Mouse (Mus musculus): ENCODE results near the gene Trpm1. TPM values are rescaled to one million over a fixed set of nuclear protein-coding genes. Genes with fewer than 3 reads are reported as not detected.

The Trpm1 gene
- total RNA-seq, 2 experiments from 2014 or later = not detected

DNA sequence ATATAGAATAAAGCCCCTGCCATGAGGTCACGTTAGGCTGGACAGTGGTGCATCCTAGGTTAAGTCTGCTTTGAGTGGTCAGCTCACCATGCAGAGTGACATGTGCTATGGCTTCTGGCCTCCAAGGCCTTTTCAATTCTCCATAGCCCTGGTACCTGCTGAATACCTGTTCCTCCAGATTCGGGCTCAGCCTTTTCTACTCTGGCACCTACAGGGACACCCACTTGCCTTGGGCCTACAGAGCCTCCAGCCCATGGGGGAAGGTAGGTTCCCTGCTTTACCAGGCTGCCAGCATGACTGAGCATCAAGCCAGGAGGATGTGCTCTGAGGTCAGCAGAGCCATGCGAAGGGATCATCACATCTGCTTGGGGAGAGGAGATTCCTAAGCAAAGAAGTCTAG lies 9.5 kb downstream of the Trpm1 start:
- DNase-seq (ENCODE audit: low spot score in 2 of 2) = no peak

DNA sequence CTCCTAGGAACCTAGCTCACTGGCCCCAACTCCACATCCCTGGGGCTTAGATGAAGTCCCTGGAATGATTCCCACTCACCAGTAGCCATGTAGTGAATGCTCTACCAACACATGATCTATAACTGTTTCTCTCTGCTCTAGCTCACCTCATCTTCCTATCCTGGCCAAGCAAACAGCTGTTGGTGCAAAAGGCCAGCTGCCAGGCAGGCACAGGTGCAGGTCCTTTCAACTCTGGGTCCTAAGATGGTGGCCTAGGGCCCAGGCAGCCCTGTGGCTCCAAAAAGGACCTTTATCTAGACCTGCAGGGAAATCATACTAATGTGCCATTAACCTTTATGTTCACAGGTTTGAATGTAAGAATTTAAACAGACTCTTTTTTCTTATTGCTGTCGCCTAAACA lies 10.3 kb downstream of the Trpm1 start:
- DNase-seq (ENCODE audit: low spot score in 2 of 2) = no peak

DNA sequence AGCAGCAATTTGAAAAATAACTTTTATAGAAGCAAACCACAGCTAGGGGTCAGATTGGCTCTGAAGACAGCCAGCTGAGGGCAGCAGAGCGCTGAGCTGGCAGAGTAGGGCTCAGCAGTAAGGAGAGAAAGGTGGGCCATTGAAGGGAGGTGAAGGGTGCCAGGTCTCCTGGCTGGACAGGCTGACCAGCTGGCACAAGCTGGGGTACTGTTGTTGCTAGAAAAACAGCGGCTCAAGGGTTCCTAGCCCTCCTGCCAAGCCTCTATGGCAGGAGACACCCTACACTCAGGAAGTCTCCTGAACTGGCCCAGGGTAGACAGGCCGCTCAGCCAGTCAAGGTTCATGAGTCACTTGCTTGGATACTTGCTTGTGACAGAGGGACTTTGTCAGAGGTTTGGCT lies 11.4 kb downstream of the Trpm1 start:
- peak in 1 of 2 experiments; percentile 69 for DNase-seq (ENCODE audit: low spot score in 2 of 2)

DNA sequence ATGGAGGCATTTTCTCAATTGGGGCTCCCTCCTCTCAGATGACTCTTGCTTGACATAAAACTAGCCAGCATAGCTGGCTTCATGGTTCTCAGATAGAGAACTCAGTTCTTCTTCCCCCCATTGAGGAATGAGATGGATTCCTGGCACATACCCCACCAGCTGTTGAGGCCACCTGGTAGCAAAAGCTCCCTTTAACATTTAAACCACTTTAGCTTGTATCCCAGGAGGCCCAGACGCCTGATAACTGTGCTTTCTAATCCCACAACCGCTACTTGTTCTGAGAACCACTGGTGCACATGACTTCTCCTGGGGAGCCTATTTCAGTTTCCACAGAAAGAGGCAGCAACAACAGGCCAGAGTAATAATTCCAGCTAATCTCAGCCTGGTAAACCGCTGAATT lies 12.4 kb downstream of the Trpm1 start:
- DNase-seq (ENCODE audit: low spot score in 2 of 2) = no peak

DNA sequence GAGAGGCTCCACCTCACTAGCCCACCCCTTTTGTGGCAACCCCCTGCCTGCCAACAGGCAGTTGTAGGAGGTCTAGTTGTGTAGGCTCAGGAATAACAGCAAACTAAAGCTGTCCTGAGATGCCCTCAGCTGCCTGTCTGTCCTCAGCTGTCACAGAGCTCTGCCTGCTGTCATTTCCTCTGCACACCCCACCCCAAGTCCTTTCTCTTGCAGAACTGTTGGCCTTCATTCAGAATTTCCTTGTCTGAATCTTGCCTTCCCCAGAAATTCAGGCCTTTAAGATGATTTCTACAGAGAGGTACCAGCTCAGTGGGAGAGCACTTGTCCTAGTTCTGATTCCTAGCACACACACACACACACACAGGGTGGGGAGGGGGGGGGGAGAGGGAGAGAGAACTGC lies 13.1 kb downstream of the Trpm1 start:
- no peak for DNase-seq (ENCODE audit: low spot score in 2 of 2)

DNA sequence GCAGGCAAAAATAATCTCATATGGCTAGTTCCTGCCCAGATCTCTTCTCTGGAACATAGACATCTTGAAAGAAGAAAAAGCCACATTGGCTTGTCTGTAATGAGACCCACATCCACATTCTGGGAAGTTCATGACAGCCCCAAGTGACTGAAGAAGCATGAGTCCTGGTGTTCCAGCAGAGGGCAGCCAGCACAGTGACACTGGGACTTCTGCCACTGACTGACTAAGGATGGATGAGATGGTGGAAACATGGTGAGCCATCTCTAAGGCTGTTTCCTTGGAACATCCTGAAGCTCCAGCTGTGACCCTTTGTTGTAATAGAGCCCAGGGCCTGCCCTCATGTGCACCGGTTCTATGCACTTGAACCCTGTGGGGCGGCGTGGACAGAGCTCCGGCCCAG lies 25.7 kb downstream of the Trpm1 start:
- DNase-seq (ENCODE audit: low spot score in 2 of 2) = no peak

DNA sequence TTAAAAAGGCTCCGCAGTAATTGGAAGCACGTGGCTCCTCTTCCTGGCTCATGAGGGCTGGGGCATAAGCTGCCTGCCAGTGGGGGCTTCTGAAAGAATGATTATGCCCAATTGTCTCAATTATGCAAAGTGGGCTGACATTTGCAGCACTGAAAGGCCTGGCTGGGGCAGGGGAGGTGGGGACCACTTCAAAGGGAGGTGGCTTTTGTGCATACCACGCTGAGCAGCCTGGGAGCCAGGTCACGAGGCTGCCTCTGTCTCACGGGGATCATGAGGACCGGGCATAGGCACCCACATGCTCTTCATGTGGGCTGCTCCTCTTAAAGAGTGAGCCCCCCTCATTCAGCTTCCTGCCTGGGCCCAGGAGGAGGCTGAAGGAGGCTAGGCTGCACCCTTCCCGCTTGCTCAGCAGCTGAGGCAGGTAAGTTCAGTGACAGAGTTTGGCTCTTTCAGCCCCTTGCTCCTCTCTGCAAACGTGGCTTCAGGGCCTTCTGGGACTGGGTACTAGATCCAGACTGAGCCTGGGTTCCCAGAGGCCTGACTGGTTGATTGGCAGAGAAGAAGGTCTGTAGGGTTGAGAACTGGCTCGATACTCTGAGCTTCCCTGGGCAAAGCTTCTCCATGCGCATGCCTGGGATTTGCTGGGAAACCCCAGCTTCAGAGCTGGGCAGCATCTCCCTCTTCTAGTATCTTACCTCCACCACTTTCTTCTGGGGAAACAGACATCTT lies 31.7 kb downstream of the Trpm1 start:
- DNase-seq (ENCODE audit: low spot score in 2 of 2) = no peak

DNA sequence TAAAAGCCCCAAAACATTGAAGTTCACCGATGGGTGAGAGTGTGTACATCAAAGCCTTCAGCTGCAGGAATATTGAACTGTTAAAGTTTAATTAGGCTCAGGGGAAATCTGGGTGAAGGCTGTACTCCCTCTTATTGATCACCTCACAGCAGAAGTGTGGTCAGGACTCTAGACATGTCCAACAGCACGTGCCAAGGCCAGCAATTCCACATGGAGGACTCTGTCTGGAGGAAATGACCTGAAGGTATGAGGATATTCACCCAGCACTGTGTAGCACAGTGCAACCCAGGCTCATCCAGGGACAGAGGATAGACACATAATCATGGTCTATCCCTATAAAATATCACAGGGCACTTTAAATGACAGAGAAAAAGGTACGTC lies 32.3 kb downstream of the Trpm1 start:
- no peak for DNase-seq (ENCODE audit: low spot score in 2 of 2)

DNA sequence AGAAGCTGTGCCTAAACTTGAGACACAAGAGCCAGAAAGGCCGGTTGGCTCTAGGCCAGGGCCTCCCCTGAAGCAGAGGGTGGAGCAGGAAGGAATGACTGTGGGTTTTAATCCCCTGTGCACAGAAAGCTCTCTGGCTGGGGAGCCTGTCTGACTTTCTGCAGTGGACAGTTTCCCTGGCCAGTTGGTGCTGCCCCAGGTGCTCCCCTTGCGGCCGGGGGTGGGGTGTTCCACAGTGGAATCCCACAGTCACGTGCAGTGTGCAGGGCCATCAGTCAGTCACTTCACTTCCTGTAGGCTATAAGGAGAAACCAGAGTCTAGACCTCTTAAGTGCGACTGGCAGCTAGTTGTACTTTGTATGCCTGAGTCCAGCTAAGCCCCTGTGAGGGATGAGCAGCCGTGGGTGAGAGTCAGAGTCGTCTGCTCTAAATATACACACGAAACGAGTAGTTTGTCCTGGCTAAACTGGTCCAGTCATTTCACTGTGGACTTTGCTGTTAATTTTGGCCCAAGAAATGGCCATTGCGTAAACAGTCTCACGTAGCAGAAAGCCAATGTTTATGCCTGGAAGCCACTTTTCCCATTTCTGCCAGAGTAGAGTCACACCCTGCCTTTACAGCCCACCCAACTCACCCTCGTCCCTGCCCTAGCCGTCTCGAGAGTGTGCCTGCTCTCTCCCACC lies 38.8 kb downstream of the Trpm1 start:
- DNase-seq (ENCODE audit: low spot score in 2 of 2) = no peak

DNA sequence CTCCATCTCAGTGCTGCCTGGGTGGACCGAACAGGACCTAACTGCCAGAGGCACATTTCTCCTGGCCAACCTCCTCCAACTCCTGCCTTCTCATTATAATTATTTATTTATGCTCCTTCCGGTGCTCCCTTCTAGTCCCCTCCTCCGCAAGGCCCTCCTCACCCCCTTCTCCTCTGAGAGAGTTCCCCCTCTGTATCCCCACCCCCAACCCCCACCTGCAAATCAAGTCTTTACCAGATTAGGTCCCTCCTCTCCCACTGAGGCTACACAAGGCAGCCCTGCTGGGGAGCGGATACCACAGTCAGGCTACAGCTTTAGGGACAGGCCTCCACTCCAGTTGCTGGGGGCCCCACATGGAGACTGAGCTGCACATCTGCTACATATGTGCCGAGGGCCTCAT lies 39.8 kb downstream of the Trpm1 start:
- DNase-seq (ENCODE audit: low spot score in 2 of 2) = no peak

DNA sequence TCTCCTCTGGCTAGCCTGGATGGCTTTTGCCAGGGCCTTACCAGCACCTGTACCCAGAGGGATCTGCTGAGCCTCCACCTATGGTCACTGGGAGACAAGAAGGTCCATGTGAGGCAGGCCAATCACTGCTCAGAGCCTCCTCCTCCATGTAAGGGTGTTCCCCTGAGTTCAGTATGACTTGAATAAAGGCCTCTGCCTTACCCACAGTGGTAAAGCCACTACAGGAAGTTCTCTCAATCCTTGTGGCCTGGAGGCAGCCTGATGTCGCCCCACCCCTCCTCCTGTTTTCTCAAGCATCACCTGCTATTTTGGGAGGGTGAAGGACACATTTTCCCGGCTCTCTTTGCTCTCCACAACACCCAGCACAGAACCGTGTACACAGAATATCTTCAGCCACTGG lies 42.5 kb downstream of the Trpm1 start:
- DNase-seq (ENCODE audit: low spot score in 2 of 2) = no peak

DNA sequence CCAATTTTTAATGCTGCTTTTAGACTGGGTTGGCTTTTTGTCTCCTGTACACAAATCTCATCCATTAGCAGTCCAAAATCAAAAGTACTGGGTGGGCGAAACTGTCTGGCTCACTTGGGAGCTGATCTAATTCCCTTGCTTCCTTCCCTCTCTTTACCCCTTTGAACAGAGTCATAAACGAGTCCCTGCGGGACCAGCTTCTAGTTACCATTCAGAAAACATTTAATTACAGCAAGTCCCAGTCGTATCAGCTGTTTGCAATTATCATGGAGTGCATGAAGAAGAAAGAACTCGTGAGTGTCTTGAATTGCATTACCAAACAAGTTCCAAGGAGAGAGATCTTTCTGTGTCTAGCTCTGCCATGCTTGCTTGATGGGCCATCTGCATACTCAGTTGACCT lies 55.1 kb downstream of the Trpm1 start:
- peak in 1 of 2 experiments; percentile 14 for DNase-seq (ENCODE audit: low spot score in 2 of 2)

DNA sequence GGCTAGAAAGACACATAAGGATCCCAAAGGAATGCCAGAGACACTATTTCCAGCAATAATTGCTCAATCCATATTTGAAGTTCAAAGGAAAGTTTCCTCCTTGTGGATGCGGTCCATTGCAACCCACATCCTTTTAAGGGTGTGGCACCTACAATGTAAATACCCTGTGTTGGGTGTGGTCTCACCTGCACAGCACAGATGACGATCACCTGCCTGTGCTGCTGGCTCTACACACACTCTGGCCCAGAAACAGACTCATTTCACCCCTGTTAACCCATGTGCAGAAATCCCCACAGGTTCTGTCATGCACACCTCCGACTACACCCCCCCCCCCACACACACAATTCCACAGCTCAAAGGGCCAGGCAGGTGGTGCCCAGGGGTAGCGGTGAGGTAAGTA lies 59.2 kb downstream of the Trpm1 start:
- DNase-seq (ENCODE audit: low spot score in 2 of 2) = no peak

DNA sequence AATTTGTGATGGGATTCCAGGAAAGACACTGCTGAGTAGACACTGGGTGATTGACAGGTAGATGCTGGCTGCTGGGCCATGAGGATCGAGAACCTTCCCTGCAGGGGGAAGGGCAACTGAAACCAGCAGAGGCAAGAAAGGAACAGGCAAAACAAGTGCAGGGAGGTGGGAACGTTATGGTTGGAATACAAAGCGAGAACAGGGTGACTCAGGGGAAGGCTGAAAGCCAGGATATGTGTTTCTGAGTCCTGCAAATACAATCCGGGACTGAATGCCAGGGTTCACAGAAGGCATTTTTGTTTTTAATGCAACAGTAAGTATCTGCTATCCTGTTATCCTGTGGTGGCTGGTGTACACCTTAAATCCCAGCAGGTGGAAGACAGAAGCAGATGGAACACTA lies 60.4 kb downstream of the Trpm1 start:
- peak in 1 of 2 experiments; percentile 60 for DNase-seq (ENCODE audit: low spot score in 2 of 2)

DNA sequence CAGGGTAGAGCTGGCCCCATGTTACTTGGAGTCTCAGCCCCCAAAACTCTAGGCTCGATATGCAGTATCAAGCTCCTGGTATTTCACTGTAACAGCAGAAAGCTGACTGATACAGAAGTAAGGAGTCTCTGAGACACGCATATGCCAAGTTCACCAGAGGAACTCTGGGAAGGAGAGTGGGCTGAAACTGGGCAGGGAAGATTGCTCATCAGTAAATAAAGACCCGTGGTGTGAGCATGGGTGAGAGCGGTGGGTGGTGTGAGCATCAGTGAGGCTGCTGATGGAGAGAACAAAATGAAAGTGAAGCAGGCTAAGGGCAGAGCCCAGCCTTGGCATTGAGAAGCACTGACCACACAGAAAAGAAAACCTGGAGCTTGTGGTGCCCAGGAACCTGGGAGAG lies 62.0 kb downstream of the Trpm1 start:
- peak in 1 of 2 experiments; percentile 7 for DNase-seq (ENCODE audit: low spot score in 2 of 2)

DNA sequence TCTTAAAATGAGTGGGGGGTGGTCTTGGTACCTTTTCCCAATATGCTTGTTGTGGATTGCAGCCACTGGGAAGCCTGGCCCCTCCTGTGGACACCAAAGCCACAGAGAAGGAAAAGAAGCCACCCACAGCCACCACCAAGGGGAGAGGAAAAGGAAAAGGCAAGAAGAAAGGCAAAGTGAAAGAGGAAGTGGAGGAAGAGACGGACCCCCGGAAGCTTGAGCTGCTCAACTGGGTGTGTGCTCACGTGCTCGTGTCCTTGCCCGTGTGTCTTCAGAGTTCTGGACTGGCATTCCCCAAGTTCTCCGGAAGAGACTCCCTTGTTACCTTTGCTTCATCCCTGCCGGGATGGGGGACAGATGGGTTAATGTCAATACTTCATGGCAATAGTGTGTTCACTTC lies 63.8 kb downstream of the Trpm1 start:
- no peak for DNase-seq (ENCODE audit: low spot score in 2 of 2)

DNA sequence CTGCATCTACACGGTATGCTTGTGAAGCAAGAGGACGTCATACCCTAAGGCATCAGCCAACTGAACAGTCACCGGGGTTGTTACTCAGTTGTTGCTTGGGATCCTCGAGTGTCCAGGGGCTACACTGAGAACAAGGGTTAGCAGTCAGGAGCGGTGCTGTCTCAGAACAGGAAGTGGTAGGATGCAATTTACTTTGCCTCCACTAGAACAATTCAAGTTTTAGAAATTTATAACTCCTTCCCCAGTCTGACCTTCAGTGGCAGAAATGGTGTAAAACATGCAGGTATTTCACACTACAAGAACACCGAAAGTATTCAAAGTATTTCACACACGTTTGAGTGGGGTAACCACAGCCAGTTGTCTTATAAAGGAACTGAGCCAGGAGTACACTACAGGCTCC lies 66.1 kb downstream of the Trpm1 start:
- no peak for DNase-seq (ENCODE audit: low spot score in 2 of 2)

DNA sequence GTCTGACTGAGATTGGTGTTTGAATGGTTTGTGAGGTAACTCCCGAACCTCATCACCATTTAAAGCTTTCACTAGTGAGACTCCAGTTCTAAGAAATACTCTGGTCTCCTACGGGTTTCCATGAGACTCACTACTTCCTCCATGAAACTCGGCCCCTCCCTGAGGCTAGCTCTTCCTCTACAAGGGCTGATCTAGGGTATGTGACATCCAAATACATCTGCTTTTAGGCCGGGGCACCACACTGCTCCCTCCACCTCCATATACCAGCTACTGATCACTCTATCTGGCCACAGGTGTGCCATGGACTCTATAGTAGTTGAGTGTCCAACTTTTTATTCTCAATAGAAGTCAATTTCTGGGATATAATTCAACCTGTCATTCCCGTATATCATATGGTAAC lies 69.6 kb downstream of the Trpm1 start:
- no peak for DNase-seq (ENCODE audit: low spot score in 2 of 2)

DNA sequence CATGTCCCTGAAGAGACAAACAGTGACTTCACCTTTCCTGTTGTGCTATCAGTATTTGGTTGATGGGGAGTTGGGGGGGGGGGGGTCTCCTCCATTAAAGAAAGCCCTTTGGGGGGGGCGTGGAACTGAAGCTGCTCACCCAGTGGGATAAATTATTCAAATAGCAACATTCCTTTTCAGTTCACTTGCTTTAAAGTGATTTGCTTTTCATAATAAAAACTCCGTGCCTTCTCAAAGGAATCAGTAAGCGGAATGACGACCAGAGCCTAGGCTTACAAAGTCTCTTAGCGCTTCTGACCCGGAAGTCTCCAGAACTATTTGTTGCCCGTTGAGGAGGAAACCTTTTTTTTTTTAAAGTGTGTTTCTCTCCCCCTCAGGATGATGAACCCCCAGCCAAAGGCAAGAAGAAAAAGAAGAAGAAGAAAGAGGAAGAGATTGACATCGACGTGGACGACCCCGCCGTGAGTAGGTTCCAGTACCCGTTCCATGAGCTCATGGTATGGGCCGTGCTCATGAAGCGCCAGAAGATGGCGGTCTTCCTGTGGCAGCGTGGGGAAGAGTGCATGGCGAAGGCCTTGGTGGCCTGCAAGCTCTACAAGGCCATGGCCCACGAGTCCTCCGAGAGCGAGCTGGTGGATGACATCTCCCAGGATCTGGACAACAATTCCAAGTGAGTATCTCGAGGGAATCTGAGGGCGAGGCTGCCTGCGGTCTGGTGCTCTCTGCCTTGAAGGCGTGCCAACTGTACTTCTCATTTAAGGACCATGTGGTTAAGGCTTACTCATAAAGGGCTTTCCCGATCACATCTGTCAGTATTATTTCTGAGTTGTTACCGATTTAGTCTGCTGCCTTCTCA lies 72.9 kb downstream of the Trpm1 start:
- peak in 1 of 2 experiments; percentile 28 for DNase-seq (ENCODE audit: low spot score in 2 of 2)

DNA sequence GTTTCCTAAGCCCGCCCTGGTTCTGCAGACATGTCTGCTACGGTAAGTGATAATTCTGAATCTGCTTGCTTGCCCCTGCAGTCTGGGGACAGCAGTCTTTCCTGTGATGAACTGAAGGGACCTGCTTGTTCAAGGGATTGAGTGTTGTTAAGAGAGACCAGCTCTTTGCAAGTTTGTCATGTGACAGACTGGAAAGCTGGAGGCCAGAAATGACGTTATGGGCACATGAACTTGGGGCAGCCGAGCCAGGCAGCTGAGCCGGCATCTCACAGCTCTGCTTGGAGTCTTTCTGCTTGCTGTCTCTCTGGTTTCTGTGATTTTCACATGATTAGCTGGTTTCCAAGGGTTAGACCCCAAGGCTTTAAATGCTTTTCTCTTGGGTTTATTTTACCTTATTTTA lies 74.0 kb downstream of the Trpm1 start:
- no peak for DNase-seq (ENCODE audit: low spot score in 2 of 2)

DNA sequence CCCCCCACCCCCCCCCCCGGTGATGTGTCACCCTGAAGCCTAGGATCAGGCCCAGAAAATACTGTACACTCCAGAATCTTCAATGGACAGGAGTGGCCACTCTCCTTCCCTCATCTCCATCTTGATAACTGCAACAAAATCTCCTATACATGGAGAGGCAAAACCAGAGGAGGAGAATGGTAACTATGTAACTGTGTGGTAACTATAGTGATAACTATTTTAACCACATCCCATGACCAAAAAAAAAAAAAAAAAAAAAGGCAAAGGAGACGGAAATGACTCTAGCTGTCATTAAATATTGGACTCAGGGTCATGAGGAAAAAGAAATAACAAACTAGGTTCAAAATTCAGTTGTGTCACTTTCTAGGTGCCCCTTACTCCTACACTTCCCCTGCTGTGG lies 74.7 kb downstream of the Trpm1 start:
- DNase-seq (ENCODE audit: low spot score in 2 of 2) = no peak

DNA sequence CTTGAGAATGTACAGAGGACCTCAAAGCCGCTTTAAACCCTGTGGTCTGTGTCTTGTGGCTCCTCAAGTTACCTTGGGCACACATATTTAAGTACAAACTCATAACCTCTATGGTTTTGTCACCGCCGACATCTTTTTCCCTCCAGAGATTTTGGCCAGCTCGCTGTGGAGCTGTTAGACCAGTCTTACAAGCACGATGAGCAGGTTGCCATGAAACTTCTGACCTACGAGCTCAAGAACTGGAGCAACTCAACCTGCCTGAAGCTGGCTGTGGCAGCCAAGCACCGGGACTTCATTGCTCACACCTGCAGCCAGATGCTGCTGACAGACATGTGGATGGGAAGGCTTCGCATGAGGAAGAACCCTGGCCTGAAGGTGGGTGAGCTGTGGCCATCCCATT lies 76.3 kb downstream of the Trpm1 start:
- no peak for DNase-seq (ENCODE audit: low spot score in 2 of 2)

Data from layer of hippocampus, adult 18-20 months (tissue).